Mouse (Mus musculus): Measurements from ENCODE around the gene Vax1. TPM values are rescaled to one million over a fixed set of nuclear protein-coding genes. Genes with fewer than 3 reads are reported as not detected.

The Vax1 gene
- polyA plus RNA-seq, 1 experiment = not detected

Other genes with a start within 250 kb of the Vax1 start
- 0.58 and 1.4 TPM in 2 replicates for gene Eno4, start 226.6 kb downstream of the Vax1 start, polyA plus RNA-seq (2012; rRNA removed)
- 26.1 and 45.6 TPM in 2 replicates for gene Hspa12a, start 226.4 kb downstream of the Vax1 start, polyA plus RNA-seq (2012; rRNA removed)
- gene Shtn1, start 94.0 kb downstream of the Vax1 start, polyA plus RNA-seq (2012; rRNA removed) = 2.4 and 2.8 TPM in 2 replicates
- not detected in 2 replicates for gene Kcnk18, start 49.2 kb upstream of the Vax1 start, polyA plus RNA-seq (2012; rRNA removed)
- 0.09 and 0.13 TPM in 2 replicates for gene Slc18a2, start 90.8 kb upstream of the Vax1 start, polyA plus RNA-seq (2012; rRNA removed)
- gene Rps12-ps3, start 152.2 kb upstream of the Vax1 start, polyA plus RNA-seq (2012; rRNA removed) = 3,373 and 3,658 TPM in 2 replicates
- 8.8 and 13.1 TPM in 2 replicates for gene Pdzd8, start 175.7 kb upstream of the Vax1 start, polyA plus RNA-seq (2012; rRNA removed)